In the genomic region with DNA sequence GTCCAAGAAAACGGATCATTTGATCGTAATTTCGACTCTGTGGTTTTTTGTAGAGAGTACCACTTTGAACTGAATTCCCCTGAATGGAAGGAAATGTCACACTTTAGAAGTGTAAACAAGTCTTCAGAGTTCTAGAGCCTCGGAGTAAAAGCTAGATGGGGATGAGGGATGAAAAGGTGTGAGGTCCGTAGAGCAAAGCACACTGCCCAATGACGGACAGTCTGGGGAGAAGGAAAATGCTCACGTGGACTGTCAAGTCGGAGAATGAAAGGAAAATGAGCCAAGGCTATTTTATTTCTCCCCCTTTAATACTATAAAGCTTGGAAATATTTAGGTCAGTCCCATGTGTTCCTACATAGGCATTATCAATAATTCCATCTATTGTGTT, we compare ENCODE assay signal across 9 mouse cellular contexts.
DNase-seq lines count a peak whose midpoint lies in the region; ATAC-seq lines count a peak whose summit lies in the region.
"Had no signal": no experiment of that assay in that cellular context is flagged by ENCODE, and none has a peak within 500 bp of the region (broad histone marks: within the 10 kb centered on the region; RNA-seq: fewer than 3 reads in every experiment).

No protein-coding gene starts in this region.

- DNase-seq in heart, postnatal 14 days, result no peak
- no peak for DNase-seq in lung, postnatal 10 days
- no peak for DNase-seq in adrenal gland, adult 8-10 months
- no peak for DNase-seq in ovary, postnatal 36 days (ENCODE audit: low spot score)

- intact Hi-C loops in heart, postnatal 14 days (cut with DNase I), result loop anchor here (1.0 to 10.0 kb wide), 4 partner anchors 181 to 627 kb away; no protein-coding TSS in a partner anchor

- no peak overlapping the region for H3K4me3 ChIP-seq in heart, embryonic 13.5 days
- no peak overlapping the region for H3K4me3 ChIP-seq in lung, embryonic 15.5 days
- H3K4me3 ChIP-seq in limb, embryonic 13.5 days, result no peak overlapping the region
- no peak overlapping the region for H3K4me3 ChIP-seq in stomach, embryonic 15.5 days (replicated peaks)
- H3K4me3 ChIP-seq: liver, embryonic 12.5 days had no signal

- 60% methylated on average over 8 of the region's 8 CpGs for WGBS in heart, embryonic 13.5 days
- WGBS in lung, embryonic 15.5 days, result 49% methylated on average over 8 of the region's 8 CpGs
- 57% methylated on average over 8 of the region's 8 CpGs for WGBS in limb, embryonic 13.5 days
- WGBS in stomach, embryonic 15.5 days, result 54% methylated on average over 8 of the region's 8 CpGs

- no peaks in the 10 kb centered on the region for H3K27me3 ChIP-seq in heart, embryonic 13.5 days (replicated peaks)
- no peaks in the 10 kb centered on the region for H3K27me3 ChIP-seq in lung, embryonic 15.5 days
- H3K27me3 ChIP-seq in limb, embryonic 13.5 days, result no peaks in the 10 kb centered on the region
- H3K27me3 ChIP-seq in stomach, embryonic 15.5 days (replicated peaks), result no peaks in the 10 kb centered on the region
- H3K27me3 ChIP-seq: liver, embryonic 12.5 days had no signal

- no peak overlapping the region for H3K9ac ChIP-seq in heart, embryonic 13.5 days
- no peak overlapping the region for H3K9ac ChIP-seq in lung, embryonic 15.5 days
- H3K9ac ChIP-seq in limb, embryonic 13.5 days, result no peak overlapping the region
- H3K9ac ChIP-seq in stomach, embryonic 15.5 days, result no peak overlapping the region
- H3K9ac ChIP-seq: liver, embryonic 12.5 days had no signal

- no peaks in the 10 kb centered on the region for H3K36me3 ChIP-seq in heart, embryonic 13.5 days
- no peaks in the 10 kb centered on the region for H3K36me3 ChIP-seq in lung, embryonic 15.5 days
- H3K36me3 ChIP-seq in limb, embryonic 13.5 days, result no peaks in the 10 kb centered on the region
- no peaks in the 10 kb centered on the region for H3K36me3 ChIP-seq in stomach, embryonic 15.5 days
- H3K36me3 ChIP-seq: liver, embryonic 12.5 days had no signal

- peak overlapping the region; percentile 58 for H3K4me2 ChIP-seq in heart, embryonic 13.5 days
- H3K4me2 ChIP-seq in lung, embryonic 15.5 days, result peak overlapping the region; percentile 40
- peak overlapping the region; percentile 47 for H3K4me2 ChIP-seq in limb, embryonic 13.5 days (replicated peaks)
- peak overlapping the region; percentile 41 for H3K4me2 ChIP-seq in stomach, embryonic 15.5 days
- H3K4me2 ChIP-seq: liver, embryonic 12.5 days had no signal

- peaks cover 6% of the 10 kb centered on the region for H3K4me1 ChIP-seq in heart, embryonic 13.5 days
- H3K4me1 ChIP-seq in lung, embryonic 15.5 days, result no peaks in the 10 kb centered on the region
- H3K4me1 ChIP-seq in limb, embryonic 13.5 days, result peaks cover 5% of the 10 kb centered on the region; the same call in 1 of the 2 replicates
- H3K4me1 ChIP-seq in stomach, embryonic 15.5 days, result no peaks in the 10 kb centered on the region
- H3K4me1 ChIP-seq: liver, embryonic 12.5 days had no signal

- ATAC-seq in heart, embryonic 13.5 days (ENCODE audit: extremely low read depth, insufficient number of reproducible peaks, low FRiP score, low TSS enrichment), result no peak
- ATAC-seq in lung, embryonic 15.5 days (ENCODE audit: borderline replicate concordance, extremely low read depth, low FRiP score, low TSS enrichment), result no peak
- no peak for ATAC-seq in limb, embryonic 13.5 days (ENCODE audit: low FRiP score, low read depth)
- no peak for ATAC-seq in stomach, embryonic 15.5 days (ENCODE audit: insufficient read depth, low FRiP score, low read depth)
- ATAC-seq: liver, embryonic 12.5 days had no signal

- H3K27ac ChIP-seq in heart, embryonic 13.5 days (replicated peaks), result no peak overlapping the region
- H3K27ac ChIP-seq in lung, embryonic 15.5 days, result no peak overlapping the region
- no peak overlapping the region for H3K27ac ChIP-seq in limb, embryonic 13.5 days
- H3K27ac ChIP-seq in stomach, embryonic 15.5 days, result no peak overlapping the region
- H3K27ac ChIP-seq: liver, embryonic 12.5 days had no signal

- H3K9me3 ChIP-seq in heart, embryonic 13.5 days, result no peaks in the 10 kb centered on the region
- H3K9me3 ChIP-seq in lung, embryonic 15.5 days, result no peaks in the 10 kb centered on the region
- no peaks in the 10 kb centered on the region for H3K9me3 ChIP-seq in limb, embryonic 13.5 days
- H3K9me3 ChIP-seq in stomach, embryonic 15.5 days, result no peaks in the 10 kb centered on the region
- H3K9me3 ChIP-seq: liver, embryonic 12.5 days had no signal
